Mouse (Mus musculus) heart, postnatal 4 days (tissue): ENCODE data around the gene Cidec. TPM values are rescaled to one million over a fixed set of nuclear protein-coding genes. Genes with fewer than 3 reads are reported as not detected.

Source experiments
- DNase-seq: peaks from one replicate; pipeline ENCODE4 v3.0.0; 2021
- total RNA-seq, 2 experiments: library from RNA; stranded (reverse); gene quantifications; 2 replicates each; pipeline ENCODE4 v1.2.3; 2021

Gene Cidec
- total RNA-seq: 1 to 10 TPM; 1.8 to 2.3 TPM

DNA sequence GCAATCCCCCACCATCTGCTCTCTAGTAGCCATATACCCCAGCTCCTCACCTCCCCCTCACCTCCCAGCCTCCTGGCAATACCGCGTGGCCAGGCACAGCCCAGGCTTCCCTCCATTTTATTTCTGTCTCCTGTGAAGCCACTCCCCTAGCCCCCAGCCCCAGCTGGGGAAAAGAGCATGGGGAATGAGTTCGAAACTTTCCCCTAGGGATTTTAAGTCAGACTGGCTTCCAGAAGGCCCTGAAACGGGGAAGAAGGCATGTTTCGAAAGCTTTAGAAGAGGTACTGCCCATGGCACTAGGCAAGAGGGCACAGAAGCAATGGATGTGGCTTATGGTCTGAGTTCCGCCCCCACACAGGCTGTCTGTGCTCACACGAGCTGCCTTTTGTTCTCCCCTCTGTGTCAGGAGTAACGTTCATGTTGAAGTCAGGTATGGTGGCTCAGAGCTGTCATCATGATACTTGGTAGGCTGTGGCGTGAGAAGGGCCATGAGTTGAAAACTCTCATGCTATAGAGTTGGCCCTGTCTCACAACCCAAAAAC is at the start of gene Cidec:
Gene Cidec, minus strand, starts transcription at position 97 of the 542 bp plus-strand sequence.
- DNase-seq: no peak

DNA sequence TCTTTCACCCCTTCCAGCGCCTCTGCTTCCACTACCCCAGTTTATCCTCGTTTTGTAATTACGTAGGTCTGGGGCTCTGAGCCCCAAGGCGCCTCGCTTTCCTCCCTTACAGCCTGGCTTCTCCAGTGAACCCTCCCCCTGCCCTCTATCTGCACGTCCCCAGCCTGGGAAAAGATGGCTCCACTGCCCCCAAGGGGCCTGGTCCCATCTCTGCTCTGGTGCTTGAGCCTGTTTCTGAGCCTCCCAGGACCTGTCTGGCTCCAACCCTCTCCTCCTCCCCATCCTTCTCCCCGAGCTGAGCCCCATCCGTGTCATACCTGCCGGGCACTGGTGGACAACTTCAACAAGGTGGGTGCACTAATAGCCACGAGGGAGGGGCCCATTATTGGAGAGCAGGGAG is 48.2 kb upstream of the Cidec start:
- no peak for DNase-seq

DNA sequence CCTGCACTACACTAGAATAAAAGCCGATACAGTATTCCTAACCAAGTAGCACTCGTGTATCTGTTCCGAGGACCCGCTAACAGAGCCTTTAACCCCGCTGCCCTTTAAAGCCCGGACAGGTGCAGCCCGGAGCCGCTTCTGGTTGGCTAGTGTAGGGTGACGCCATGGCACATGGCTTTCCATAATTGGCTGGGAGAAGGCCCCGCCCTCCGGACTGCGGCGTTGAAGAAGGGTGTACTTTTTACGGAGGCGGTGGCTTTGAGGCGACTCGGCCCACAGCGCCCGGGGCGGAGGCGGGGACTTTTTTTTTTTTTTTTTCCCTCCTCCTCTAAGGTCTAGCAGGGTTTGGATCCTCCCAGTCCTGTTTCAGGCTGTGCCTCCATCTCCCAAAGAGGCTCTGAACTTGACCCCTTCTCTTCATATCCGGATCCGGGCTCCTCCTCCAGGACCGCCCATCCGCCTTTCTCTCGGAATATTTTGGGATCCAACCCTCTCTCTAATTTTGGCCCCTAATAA is 47.6 kb upstream of the Cidec start, which contains the start of gene Creld1:
Gene Creld1, plus strand, starts transcription at position 198 of the 516 bp plus-strand sequence.
- peak; percentile 93 for DNase-seq

DNA sequence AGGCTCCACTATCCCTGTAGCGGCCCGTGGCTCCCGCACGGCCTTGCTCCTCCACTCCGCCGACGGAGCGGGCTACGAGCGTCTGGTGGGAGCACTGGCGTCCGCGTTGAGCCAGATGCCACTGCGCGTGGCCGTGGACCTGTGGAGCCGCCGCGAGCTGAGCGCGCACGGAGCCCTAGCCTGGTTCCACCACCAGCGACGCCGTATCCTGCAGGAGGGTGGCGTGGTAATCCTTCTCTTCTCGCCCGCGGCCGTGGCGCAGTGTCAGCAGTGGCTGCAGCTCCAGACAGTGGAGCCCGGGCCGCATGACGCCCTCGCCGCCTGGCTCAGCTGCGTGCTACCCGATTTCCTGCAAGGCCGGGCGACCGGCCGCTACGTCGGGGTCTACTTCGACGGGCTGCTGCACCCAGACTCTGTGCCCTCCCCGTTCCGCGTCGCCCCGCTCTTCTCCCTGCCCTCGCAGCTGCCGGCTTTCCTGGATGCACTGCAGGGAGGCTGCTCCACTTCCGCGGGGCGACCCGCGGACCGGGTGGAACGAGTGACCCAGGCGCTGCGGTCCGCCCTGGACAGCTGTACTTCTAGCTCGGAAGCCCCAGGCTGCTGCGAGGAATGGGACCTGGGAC is 47.0 kb upstream of the Cidec start:
- DNase-seq: peak; percentile 40

DNA sequence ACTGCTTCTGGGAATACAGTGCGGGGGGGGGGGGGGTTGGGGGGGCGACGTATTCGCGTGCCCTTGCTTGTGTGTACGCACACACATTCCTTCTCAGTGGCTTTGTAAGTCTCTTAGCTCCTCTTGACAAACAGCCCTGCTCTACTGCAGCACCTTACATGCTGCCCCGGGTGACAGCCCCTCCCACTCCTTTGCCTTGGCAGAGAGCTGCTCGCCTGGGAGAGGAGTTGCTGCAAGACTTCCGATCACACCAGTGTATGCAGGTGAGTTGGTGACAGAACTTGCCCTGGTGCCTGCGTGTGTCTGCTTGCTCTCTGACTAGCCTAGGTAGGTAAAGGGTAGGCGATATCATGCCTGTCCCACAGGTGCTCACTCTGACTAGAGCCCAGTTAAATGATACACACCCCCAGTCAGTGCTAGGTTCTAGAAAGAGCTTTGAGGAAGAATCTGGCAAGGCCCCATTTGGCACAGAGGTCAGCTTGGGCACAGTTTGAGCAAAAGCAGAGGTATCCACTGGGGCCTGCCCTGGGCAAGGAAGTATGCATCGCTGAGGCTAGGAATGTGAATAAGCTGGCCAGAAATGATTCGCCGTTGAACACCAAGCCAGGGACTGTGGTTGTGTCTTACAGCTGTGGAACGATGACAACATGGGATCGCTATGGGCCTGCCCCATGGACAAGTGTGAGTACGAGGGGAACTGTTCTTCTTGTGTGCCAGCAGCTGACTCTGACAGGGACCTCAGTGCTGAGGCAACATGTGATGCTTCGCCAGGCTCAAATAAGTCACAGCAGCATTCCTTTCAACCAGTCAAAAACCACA is 45.2 kb upstream of the Cidec start:
- DNase-seq: peak; percentile 50

DNA sequence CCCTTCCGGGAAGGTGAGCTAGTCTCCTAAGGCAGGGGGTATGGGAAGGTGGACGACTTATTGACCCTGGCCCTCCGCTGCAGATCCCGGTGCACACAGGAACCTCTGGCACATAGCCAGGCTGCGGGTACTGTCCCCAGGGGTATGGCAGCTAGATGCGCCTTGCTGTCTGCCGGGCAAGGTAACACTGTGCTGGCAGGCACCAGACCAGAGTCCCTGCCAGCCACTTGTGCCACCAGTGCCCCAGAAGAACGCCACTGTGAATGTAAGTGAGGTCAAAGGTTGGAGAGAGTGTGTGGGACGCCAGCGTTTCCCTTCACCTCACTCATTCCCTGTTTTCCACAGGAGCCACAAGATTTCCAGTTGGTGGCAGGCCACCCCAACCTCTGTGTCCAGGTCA is 43.3 kb upstream of the Cidec start:
- DNase-seq: no peak

DNA sequence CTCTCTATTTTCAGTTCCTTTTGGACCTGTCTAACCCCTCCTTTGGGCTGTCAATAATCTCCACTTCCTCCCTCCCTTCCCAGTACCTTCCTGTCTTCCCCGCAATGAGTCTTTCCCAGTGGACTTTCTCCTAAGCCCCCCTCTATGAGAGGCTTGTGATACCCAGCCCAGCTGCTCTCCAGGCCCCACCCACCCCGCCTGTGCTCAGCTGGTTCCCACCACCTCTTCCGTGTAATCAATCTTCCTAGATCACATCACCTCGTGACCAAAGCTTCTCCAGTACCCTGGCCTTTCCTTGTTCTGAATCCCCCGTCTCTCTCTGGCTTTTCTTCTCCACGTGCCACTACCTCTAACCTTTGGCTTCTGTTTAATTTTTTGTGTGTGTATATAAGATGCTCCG is 41.8 kb upstream of the Cidec start:
- no peak for DNase-seq

DNA sequence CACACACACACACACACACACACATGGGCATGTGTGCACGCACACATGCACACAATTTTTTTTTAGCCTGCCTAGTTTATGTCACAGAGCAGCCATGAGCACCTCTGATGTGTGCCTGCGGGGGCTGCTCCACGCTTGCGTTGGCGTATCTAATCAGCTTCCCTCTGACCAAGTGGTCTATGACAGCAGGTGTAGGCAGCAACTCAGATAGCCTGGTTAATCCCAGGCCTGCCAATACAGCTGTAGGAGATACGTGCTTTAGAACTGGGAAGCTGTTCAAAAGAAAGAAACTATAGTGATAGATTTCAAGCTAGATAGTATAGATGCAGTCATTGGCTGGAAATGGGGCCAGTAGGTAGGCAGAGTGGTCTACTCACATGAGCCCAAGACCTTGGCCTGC is 38.2 kb upstream of the Cidec start:
- DNase-seq: no peak

DNA sequence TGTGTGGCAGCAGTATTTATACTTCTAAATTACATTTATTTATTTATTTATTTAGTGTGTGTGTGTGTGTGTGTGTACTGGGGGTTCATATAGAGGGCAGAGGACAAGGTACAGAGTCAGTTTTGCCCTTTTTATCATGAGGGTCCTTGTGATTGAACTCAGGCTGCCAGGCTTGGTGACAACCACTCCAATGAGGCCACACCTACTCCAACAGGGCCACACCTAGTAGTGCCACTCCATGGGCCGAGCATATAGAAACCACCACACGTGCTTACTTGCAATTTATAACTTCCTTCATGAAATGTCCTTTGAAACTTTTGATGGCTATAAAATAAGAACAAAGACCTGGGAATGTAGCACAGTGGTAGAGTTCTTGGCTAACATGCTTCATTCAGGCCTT is 37.7 kb upstream of the Cidec start:
- DNase-seq: no peak

DNA sequence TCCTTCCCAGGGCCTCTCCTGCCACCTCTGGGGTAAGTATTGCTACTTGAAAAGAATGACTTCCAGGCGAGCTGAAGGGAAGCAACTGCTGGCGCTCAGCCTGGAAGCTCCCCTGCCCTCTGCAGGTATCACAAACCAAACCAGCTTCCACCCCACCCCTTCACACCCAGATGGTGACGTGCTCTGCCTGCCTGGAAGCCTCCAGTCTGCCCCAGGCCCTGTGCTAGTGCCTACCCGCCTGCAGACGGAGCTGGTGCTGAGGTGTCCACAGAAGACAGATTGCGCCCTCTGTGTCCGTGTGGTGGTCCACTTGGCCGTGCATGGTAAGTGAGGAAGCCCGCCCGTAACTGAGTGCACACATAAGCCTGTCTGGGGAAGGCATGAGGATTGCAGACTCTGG is 36.5 kb upstream of the Cidec start:
- no peak for DNase-seq

DNA sequence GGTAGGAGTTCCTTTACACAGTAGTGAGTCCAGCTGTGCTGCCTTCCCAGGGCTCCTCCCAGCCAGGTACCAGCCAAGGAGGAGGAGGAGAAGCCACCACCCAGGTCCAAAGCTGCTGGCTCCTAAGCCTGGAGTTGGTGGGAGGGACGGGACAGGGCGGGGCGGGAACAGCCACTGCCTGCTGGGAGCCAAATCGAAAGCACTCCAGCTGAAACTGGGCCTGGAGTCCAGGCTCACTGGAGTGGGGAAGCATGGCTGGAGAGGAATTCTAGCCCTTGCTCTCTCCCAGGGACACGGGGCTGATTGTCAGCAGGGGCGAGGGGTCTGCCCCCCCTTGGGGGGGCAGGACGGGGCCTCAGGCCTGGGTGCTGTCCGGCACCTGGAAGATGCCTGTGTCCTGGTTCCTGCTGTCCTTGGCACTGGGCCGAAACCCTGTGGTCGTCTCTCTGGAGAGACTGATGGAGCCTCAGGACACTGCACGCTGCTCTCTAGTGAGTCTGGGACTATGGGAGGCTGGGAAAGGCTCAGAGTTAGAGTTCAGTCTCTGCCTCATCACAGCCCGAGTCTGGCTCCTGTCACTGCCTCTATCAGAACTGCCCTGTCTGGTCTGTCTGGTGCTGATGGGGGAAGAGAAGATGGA is 35.9 kb upstream of the Cidec start, which contains the start of gene Il17rc:
Gene Il17rc, plus strand, starts transcription at position 131 of the 640 bp plus-strand sequence.
- DNase-seq: peak; percentile 69

DNA sequence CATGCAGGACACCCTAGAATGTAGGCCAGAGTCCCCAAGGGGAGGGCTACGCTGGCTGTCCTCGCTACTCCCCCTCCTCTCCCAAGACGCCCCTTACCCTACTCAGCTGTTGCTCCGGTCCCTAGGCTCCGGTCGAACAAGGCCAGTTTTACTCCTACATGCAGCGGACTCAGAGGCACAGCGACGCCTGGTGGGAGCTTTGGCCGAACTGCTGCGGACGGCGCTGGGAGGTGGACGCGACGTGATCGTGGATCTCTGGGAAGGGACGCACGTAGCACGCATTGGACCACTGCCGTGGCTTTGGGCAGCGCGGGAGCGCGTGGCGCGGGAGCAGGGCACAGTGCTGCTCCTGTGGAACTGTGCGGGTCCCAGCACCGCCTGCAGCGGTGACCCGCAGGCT is 33.9 kb upstream of the Cidec start:
- DNase-seq: peak; percentile 86

DNA sequence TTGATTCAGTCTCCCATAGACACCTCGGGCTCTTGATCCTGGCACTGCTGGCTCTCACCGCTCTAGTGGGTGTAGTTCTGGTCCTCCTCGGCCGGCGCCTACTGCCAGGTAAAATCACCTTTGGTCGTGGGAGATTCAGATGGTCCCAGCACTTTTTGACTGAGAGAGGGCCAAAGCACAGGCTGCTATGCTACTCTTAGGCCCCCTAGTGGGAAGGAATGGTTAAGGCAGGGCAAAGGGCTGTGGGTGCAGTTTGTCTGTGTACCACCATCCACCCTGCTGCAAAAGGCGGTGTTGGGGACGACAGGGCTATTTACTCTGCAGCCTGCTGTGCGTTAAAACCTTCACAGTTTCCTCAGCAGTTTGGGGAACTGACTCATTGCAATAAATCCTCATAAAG is 33.5 kb upstream of the Cidec start:
- peak; percentile 81 for DNase-seq

DNA sequence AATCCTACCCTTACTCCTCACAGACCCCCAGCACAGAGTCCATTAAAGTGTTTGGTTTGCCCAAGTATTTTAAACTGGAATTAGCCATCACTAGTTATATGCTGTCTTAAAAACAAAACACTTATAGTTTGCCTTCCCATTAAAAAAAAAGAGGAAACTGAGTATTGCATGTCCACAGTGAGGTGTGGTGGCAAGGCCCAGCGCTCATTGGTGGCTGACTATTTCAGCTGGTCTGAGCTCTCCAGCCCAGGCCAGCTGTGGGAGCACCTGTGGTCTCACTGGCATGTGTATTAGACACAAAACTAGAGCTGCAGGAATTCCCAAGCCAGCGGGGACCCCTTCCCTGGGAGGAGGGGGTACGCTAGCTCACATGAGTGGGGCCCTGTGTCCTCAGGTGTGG is 33.0 kb upstream of the Cidec start:
- no peak for DNase-seq

DNA sequence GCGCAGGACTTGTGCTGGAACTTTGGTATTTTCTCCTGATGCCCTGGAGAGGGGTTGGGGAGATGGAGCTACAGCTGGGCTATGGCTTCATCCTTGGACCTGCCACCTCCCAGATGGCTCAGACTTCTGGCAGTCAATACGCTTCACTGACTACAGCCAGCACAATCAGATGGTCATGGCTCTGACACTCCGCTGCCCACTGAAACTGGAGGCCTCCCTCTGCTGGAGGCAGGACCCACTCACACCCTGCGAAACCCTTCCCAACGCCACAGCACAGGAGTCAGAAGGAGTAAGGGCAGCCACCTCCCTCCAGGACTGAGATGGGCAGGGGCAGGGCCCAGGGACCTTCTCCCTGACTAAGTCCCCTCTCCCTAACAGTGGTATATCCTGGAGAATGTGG is 30.0 kb upstream of the Cidec start:
- DNase-seq: no peak

DNA sequence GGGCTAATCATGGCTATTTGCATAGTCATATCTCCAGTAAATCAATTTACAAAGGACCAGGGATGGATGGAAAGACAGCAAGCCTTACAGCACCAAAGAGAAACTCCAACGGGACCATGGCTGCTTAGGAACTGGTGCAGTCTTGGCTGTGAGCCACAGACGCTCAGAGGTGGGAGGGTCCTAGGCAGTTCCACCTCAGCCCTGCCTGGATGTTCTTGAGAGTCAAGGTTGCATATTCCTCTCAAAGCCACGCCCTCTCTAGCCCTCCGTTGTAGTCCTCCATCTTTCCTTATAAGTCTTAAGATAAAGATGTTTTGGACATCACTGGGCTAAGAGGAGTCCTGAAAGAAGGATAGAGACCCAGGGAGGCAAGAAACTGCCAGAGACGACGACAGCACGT is 28.5 kb upstream of the Cidec start:
- no peak for DNase-seq

DNA sequence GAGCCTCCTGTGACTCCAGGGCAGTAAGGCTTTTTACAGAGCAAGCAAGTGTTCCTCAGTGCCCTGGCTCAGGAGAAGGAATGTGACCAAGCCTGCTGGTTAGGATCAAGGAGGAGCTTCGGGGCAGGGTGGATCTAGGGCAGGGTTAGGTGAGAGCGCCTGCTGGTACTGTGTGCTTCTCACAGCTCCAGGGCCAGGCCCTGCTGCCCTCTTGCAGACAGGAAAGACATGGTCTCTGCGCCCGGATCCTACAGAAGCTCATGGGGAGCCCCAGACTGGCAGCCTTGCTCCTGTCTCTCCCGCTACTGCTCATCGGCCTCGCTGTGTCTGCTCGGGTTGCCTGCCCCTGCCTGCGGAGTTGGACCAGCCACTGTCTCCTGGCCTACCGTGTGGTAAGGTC is 23.1 kb upstream of the Cidec start:
- DNase-seq: no peak

DNA sequence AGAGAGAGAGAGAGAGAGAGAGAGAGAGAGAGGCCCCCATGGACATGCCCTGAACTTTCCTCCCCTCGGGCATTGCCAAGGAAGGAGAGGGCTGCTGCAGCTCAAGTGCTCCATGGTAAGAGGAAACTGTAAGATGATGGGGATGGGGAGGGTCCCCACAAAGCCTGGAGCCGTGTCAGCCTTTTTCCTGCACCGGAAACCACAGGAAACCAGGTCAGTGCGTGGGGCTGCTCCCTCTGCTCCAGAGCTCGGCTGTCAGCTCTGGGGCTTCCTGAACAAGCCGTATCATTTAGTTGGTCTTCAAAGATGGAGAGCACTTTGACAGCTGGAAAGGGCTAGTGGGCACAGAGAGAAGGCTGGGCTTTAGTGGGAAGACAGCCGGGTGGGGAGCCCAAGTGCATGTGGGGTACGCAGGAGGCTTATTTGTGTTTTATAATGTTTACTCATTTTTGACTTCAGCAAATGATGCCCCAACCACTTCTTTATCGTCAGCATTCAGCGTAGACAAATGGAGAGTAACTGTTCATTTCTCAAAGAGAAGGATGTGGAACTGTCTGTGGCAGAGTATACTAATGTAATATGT is 22.5 kb upstream of the Cidec start, which contains the start of gene Il17re:
Gene Il17re, plus strand, starts transcription at position 533 of the 583 bp plus-strand sequence.
- DNase-seq: no peak

DNA sequence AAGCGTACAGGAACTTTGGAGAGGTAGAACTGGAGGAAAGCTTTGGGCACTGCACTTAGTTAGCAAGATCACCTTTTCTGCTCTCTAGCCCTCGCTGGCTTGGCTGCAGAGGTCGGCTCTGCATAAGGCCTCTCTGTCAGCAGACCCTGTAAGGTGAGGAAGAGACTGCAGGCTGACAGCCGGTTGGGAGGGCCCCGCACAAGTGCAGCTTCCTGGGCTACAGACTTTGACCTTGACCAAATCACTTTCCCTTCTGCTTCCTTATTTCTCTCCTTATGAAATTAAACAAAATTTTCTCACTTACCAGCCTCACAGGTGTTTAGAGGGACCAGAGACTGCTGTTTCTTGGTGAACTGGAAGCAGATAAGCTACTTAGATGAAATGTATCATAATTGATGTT is 19.4 kb upstream of the Cidec start:
- DNase-seq: no peak

DNA sequence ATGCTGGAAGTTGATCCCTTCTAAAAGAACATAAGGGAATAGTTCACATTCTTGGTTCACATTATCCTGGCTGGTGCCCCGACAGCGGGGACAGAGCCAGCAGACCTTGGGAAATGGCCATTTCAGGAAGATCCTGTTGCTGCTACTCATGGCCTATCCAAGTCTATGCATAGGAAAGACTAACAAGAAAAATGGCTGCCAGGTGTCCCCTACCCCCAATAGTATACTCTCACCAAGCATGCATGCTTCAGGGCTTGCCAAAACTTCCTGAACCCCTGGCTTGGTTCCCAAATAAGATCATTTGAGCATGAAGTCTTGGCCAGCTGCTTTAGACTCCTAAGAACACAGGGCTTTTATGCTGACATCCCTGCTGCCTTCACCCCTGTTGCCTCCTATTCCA is 16.3 kb upstream of the Cidec start:
- no peak for DNase-seq

DNA sequence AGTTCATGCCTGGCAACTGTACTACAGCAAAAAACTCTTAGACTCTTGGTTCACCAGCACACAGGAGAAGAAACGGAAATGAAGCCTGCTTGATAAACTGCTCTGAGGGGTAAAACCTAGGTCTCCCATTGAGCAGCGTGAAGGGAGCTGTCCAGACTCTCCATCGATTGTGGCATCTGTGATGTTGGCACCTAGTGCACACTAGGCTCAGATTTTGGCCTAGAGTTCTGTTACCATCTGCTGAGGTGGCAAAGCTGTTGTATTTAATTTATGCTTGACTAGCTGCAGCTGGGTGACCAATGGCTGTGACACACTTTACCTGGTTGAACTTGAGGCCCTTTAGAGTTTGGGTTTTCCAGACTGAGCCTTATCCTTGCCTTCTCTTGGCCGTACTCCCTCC is 12.1 kb upstream of the Cidec start:
- DNase-seq: no peak

DNA sequence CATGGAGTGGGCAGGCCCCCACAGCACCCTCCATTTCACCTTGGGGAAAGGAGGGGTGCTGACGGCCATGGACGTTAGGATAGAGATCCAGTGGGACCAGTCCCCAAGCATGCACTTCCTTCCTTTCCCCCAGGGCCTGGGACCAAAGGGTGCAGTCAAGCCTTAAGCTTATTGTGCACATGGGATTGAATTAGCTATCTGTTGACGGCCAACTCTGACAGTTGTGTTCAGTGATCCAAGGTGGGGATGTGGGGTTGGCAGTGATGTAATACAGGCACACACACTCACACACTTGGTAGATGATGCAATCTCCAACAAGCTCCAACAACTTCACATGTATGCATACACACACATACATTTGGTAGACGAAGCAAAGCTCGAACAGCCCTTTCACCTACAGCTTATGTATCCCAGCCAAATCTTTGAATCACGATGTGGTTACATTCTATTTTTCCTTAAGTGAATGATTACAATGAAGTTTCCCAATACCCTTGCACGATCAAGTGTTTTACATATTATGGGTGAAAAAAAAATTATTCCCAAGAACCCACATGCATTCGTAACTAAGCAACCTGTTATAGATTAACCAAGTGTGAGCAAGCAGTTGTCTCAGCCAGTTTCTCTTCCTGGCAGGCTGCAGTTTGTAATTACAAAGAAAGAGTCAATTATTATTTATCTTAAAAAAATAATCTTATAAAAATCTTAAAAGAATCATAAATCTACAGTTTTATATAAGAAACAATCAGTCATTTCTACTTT is 8.8 kb upstream of the Cidec start:
- DNase-seq: no peak
